Mouse (Mus musculus): ENCODE measurements around the gene Rab19. TPM values are rescaled to one million over a fixed set of nuclear protein-coding genes. Genes with fewer than 3 reads are reported as not detected.
"Not testable (repeated sequence)": the region's sequence is repeated elsewhere in the genome, so short reads cannot be mapped to it uniquely, and the experiment has no call there.

Gene Rab19
- total RNA-seq, 2 experiments from 2014 or later = 0.21 TPM; not detected in 1

DNA sequence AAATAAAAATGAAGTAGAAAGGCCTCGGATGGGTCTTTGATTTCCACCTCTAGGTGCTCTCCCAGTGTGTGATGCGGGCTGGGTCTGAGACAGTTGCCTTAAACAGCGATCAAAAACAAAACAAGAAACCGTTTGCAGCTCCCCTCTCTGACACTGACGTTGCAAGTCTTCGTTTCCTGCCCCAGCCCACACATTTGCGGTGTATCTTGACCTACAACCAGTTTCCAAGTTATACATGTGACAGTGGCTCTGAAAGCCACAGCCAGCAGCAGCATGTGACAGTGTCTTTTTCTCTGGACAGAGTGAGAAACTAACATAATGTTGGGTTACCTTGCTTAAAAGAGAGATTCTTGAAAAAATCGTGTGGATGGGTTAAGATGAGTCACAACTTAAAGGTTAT is 1.2 kb upstream of the Rab19 start:
- DNase-seq = no peak

DNA sequence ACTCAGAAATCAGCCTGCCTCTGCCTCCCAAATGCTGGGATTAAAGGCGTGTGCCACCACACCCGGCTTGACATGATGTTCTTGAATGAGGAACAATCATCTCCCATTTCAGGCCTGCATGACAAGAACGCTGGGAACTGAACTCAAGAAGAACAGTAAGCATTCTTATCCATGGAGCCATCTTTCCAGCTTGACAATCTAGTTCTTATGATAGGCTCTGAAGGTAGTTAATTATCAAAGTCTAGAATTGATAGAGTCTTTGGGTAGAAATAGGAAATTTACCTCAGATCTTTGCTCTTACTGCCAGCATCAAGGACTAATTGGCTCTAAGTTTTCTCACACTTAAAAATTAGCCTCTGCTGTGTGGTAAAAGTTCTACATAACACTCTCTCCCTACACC is 699 bp upstream of the Rab19 start:
- no peak for DNase-seq

DNA sequence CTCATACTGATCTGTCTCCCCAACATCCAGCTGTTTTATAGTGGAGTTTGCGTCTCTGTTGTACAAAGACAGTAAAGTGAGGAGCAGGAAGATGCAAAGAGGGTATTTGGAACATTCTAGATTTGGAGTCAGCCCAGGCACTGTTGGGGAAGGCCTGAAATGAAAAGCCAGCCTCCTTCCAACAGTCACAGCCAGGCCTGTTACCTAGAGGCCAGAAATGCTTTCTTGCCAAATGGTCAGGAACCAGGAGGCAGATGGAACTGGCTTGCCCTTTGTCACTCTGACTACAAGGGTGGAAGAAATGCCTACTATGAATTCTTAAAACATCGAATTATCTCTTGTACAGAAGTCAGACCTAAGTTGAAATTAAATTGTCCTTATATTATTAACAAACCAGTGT is 9.0 kb downstream of the Rab19 start:
- DNase-seq = no peak

DNA sequence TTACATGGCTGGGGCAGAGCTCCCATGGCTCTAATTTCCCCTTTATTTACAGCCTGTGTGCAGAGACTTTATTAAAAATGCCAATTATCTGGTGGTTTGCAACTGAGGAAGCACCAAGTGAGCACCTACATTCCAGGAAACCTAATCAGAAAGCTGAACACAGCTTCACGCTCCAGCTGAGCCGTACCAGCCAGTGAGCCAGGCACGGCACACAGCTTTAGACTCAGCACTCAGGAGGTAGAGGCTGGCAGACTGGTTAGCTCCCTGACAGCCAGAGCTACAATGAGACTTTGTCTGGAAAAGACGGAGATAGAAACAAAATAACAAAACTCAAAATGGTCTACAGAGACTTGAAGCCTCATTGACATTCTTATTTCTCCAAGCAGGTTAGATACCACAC is 14.5 kb downstream of the Rab19 start:
- no peak for DNase-seq

DNA sequence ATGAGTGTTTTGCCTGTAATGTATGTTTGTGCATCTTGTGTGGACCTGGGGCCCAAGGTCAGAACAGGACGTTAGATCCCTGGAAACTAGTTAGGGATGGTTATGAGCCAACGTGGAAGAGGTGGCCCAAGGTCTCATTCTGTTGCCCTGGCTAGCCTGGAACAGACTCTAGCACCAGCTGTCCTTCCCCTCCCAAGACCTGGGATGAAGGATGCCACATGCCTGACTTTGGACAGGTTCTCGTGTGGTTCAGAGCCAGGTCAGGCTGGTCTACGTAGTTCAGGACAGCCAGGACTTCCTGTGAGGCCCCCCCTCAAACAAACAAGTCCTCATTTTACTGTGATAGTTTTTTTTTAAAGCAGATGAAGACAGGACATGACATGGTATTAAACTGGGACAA is 14.9 kb downstream of the Rab19 start:
- no peak for DNase-seq

DNA sequence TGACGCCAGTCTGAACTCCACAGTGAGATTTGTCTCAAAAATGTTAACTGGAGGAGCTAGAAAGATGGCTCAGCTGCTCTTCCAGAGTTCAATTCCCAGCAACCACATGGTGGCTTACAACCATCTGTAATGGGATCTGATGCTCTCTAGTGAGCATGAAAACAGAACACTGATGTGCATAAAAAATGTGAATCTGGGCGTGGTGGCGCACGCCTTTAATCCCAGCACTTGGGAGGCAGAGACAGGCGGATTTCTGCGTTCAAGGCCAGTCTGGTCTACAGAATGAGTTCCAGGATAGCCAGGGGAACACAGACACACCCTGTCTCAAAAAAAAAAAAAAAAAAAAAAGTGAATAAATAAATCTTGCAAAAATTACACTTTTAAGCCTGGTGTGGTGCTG is 16.1 kb downstream of the Rab19 start:
- no peak for DNase-seq

DNA sequence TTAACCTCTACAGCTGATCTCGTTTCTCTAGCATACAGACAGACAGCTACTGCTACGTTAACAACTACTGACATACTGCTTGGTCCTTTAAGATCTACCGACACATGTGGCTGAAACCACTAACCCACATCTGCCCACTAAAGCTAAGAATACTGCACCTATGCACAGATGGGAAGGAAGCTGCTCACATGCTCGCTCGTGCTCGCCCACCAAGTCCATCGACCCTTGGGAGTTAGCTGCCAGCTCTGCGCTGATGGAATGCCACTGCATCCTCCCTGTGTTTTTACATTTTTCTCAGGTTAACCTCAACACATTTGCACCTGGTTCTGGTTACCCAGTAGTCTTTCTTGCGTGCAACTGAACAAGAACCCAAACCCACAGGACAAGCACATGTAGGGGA is 17.4 kb downstream of the Rab19 start:
- DNase-seq = no peak

DNA sequence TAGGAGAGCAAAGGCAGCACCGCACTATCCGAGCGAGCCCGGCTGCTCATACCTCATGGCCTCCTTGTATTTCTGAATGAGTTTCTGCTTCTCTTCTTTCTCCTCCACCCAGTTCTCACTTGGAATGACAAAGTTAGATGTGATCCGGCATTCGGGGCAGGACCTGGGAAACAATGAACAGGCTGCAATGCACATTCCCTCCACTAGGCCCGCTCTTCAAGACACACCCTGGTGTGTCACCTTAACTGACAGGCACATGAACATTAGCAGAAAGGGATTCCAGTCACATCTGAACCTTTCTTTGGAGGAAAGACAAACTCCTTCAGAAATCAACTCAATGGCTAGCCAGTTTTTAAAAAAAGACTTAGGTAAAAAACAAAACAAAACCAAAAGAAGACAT is 19.4 kb downstream of the Rab19 start:
- DNase-seq = no peak

DNA sequence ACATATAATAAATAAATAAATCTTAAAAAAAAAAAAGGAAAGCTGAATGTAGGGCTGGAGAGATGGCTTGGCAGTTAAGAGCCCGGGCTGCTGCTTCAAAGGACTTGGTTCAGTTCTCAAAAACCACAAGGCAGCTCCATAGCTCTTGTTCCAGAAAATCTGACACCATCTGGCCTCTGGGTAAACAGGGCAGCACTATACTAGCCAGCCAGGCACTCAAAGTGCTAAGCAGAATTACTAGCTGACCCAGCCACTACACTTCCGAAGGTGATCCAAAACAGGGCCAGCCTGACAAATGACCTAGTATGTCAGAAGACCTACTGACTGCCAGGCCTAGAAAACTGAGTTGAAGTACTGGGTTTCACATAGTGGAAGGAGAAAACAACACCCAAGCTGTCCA is 22.2 kb downstream of the Rab19 start:
- peak; percentile 30 for DNase-seq

DNA sequence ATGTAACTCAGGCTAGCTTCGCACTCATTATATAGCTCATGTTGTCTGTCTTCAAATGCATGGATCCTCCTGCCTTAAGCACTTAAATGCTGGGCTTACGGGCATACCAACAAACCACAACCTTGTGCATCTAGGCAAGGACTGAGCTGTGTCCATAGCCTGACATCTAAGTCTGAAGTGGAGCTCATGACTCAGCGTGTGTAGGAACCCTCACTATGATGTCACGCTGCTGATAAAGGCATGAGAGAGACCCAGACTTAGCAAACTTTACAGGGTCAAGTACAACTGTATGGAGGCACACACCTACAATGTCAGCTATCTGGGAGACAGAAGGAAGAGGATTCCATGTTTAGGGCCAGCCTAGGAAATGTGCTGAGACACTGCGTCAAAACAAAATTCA is 25.5 kb downstream of the Rab19 start:
- no peak for DNase-seq

DNA sequence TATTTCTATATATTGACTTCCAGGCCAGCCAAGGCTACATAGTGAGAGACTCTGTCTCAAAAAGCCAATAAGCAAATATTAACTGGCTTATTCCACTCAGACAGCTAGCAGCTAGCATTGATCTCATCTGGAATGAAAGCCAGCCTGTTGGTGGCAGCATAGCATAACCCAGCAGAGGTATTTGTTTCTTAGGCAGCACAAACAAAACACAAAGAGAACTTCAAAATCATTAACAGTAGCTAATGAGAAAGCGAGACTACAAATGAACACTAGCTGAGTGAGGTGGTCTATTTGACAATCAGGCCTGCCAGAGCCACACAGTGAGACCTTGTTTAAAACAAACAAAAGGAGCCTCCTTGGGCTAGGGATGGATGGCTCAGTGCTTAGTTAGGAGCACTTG is 33.1 kb downstream of the Rab19 start:
- DNase-seq = no peak

DNA sequence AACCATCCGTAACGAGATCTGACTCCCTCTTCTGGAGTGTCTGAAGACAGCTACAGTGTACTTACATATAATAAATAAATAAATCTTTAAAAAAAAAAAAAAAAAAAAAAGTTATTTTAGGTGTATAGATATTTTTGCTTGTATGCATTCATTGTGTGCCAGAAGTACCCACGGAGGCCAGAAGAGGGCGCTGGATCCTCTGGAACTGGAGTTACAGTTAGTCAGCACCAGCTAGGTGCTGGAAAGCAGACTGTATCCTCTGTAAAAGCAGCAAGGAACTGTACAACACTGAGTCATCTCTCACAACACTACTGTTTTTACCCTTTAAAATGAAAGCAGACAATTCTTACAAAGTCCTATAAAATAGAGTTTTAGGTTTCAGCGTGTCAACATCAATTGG is 34.8 kb downstream of the Rab19 start:
- DNase-seq = no peak

DNA sequence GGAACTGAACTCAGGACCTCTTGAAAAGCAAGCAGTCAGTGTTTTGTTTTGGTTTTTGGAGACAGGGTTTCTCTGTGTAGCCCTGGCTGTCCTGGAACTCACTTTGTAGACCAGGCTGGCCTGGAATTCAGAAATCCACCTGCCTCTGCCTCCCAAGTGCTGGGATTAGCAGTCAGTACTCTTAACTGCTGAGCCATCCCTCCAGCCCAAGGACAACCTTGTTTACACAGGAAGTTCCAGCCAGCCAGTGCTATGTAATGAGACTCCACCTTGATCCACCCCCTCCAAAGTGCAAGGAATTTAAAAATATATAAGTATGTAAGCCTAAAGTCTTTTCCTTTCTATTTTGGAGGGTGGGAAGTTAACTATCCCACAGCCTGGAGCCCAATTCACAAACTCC is 35.7 kb downstream of the Rab19 start:
- DNase-seq = not testable (repeated sequence)

DNA sequence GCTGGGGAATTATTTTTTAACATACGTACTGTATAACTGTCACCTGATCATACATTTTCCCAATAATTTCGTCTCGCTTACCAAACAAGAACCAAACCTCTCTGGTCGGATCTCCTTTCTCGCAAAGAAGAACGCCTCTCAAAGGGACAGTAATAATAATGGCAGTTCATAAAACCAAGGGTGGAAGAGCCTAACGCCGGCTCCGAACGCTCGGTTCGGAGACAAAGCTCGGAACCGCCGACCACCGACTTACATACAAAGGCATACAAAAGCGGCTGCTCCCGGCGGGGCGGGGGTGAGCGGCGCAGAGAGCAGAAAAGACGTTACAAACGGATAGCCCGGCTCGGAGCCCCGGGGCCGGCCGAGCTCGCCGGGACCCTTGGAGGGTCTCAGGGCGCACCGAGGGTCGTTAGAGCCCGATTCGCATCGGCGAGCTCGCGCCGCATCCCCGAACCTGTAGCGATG is 38.4 kb downstream of the Rab19 start:
- no peak for DNase-seq

DNA sequence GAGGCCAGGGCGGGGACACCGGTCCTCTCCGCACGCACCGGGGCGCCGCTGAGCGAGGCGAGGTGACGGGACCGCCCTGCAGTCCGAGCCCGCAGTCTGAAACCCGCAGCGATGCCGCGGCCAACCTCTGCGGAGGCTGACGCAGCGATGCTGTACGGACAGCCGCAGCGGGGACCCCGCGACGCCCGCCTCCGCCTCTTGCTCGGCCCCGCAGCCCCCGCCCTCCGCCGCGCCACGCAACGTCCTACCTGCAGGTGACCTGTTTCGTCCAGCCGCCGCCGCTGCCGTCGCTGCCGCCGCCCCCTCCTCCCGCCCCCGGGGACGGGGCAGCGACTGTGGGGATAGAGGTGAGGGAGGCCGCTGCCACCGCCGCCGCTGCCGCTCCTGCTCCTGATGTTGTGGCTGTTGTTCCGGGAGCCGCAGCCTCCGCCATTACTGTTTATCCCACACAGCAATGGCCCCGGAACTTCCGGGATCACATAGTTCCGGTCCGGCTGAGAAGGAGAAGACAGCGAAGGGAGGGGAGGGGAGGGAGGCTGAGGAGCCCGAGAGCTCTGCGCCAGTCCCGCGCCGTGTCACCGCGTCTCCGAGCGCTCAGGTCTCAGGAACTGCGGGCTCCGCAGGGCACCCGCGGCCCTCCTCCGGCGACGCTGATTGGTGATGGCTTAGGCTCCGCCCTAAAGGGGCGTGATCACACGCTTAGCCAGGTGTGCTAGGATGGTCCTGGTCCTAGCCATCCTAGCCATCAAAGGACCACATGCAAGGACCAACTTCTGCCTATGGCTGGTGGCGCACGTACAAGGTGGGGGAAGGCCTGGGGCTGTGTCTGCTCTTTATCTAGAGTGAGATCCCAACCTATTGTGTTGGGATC is 39.1 kb downstream of the Rab19 start, which contains the start of gene Mkrn1:
Gene Mkrn1, minus strand, starts transcription at position 612 of the 871 bp plus-strand sequence.
- DNase-seq = peak; percentile 64

DNA sequence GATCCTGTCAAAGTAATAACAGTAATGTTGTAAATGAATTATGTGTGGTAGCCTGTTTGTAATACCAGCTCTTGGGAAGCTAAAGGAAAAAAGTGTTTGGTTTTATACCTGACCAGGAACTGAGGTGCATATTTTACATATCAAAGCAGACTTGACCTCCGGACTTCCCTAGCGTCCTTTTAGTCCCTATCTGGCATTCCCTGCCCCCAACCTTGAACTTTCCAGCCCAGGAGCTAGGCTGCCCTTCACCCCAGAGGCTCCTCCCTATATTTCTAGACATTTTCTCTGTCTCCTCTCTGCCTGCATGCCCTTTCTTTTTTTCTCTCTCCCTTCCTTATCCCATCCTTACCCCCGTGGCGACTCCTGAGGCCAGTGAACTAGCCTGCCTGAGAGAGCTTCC is 39.9 kb downstream of the Rab19 start:
- DNase-seq = no peak

DNA sequence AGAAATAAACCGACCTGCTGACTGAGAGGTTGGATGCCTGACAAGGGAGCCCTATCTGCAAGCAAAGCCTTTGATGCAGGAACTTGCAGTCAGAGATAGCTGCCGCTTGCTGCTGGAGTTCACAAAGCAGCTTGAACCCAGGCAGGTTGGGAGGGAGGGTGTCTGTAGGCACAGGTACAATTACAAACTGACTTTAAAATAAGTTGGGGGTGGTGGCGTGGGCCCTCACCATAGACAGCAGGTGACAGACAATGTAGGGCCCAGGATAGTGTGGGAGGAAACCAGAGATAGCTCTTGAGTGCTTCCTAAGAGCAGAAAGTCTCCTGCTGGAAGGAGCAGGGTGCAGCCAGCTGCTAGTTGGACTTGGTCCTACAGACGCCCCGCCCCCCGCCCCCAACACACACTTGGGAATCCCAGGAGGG is 42.2 kb downstream of the Rab19 start:
- DNase-seq = no peak

DNA sequence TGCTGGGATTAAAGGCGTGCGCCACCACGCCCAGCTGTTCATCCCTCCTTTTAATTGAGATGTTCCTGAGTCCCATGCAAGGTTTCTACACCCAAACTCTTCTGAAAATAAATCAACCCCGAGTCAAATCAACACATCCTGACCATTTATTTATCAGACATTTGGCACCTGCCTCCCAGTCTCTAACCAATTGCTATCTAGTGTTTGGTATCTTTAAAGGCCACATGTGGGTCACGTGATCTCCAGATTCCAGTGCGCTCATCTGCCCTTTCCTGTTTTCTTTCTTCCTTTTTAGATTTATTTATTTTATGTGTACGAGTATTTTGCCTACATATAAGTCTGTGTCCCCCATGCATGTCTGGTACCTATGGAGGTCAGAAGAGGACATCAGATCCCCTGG is 42.7 kb downstream of the Rab19 start:
- no peak for DNase-seq

DNA sequence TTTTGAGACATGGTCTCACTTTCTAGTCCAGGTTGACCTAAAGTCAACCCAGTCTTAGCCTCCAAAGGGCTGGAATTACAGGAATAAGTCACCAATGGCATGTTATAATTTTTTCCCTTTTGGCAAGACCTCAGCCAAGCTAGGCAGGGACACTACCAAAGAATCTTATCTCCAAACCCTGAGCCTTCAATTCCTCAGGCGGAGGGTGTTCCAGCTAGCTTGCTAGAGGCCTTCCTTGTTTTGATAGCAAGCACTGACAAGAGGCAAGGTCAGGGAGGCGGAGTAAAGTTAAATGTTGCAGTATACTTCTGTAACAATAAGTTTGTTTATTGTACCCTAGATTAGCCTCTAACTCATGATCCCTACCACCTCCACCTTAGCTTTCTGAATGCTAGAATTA is 44.2 kb downstream of the Rab19 start:
- DNase-seq = no peak

DNA sequence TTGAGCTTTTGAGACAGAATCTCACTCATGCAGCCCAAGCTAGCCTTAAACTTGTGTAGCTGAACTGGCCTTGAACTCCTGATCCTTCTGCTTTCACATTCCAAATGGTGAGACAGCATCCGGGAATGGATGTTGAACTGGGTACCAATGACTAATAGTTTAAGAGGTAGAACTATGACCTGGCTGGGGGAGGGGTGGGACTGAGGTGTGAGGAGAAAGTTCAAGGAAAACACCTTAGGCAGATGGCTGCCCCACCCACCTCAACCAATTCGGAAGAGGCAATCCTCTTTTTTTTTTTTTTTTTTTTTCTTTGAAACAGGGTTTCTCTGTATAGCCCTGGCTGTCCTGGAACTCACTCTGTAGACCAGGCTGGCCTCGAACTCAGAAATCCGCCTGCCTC is 45.8 kb downstream of the Rab19 start:
- DNase-seq = no peak

DNA sequence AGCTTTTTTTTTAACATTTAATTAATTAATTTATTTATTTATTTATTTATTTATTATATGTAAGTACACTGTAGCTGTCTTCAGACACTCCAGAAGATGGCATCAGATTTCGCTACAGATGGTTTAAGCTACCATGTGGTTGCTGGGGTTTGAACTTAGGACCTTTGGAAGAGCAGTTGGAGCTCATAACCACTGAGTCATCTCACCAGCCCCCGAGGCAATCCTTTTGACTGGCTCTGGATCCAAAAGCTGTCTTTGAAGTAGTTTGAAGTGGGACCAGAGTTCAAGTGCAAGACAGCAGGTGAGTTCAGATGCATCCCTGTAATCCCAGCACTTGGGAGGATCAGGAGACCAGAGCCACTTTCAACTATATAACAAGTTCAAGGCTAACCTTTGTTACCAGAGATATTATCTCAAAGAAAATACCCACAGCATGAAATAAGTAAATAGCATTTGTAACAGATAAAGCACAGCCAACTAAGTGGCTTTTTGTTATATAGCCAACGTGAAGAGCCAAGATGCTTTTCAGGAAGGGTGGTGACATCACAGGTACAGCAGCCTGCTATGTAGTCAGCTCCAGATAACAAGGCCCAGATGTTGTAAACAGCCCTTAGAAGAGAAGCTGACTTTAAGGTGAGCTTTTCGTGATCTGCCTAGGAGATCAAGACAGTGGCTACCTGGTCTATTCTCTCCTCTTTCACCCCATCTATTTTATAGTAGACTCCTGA is 46.5 kb downstream of the Rab19 start:
- no peak for DNase-seq

DNA sequence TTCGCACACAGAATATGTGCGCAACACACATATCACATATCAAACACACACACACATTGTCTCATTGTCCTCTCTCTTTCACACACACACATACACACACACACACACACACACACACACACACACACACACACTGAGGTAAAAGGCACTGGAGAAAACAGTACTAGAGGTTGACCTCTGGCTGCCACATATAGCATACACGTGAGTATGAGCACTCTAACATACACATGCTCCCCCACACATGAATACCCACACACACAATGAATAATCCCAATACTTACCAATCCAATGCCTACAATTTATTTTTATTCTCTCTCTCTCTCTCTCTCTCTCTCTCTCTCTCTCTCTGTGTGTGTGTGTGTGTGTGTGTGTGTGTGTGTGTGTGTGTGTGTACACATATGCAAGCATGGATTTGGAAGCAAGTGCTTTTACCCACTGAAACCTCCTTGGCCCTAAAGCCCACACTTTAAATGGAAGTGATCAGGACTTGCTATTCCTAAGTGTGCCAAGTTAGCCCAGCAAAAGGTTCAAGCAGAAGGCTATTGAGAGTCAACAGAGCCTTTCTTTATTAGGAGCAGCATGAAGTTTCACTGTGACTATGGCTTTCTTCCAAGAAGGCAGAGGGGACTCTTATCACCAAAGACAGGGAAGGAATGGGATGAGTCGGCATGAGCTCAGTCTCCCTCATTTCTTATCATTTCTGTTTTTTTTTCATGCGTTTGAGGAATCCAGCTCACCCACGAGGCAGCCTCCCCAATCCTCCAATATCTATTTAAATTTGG is 48.2 kb downstream of the Rab19 start:
- no peak for DNase-seq

DNA sequence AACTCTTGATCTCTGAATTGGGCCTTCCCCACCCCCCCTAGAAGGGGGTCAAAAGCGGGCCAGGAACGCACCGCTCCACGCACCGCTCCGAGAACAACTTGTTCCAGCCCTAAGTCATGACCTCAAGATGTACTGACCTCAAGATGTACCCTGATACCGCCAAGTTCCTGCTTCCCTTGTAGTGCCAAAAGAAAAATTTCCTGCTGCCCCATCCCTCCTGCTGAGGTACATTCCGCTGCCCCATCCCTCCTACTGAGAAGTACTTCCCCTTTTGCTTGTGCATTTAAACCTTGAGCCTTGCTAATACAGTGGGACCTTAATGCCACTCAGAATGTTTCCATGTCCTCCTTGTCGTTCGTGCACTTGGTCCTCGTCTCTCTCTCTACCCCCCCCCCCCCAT is 49.7 kb downstream of the Rab19 start:
- DNase-seq = no peak

Data from gastrocnemius, postnatal 25 days (tissue).